Mouse (Mus musculus): ENCODE measurements around the gene Camk1d.

DNA sequence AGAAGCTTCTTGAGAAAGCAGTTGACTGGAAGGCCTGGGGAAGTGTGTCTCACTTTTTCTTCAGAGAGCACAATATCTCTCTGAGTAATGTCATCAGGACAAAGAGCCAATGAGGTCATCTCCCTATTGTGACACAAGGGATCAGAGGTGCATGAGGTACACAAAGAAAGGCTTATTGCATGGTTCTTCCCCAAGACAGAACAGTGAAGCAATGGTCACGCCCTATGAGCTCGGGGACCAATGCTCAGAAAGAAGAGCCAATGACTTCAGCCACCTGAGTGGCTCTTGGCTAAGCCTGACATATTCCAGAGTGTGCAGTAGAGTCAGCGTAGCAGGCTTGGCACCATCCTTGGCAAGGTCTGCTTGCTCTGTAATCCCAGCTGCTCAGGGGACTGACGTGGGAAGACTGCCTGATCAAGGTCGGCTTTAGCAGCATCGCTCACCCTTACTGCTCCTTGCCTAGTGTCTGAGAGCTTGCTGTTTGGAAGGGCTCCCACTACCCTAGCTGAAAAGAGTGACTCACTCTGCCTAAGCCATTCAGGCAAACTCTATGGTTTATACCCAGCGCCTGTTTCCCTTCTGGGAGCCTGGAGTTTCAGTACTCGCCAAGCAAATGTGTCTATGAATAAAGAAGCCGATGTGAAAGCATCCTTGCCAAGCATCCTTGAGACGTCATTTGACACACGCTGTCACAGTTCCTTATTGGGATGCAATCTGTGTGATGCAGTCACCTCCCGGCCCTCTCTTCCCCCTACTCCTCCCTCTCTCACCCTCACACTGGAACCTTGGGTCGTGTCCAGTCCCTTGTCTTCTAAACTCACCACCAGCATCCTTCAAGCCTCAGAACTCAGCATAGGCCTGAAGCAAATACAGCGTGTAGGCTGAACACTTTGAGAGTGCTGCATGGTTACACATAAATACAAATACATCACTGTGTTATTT is 77.2 kb downstream of the Camk1d start:
- TF ChIP-seq EP300 (IDR thresholded peaks at IDR 0.05; ENCODE audit: low read depth) = no peak
- TF ChIP-seq CTCF (IDR thresholded peaks at IDR 0.05; ENCODE audit: low read depth) = no peak
